Mouse (Mus musculus) brown adipose tissue, adult 24 weeks (tissue): ENCODE data around the gene Mptx2. TPM values are rescaled to one million over a fixed set of nuclear protein-coding genes. Genes with fewer than 3 reads are reported as not detected.

Experiments
- polyA plus RNA-seq: library from polyadenylated mRNA; stranded (reverse); fragments of >200 nt; gene quantifications from 2 replicates; pipeline ENCODE4 v1.2.4, GENCODE M21; 2012; ENCODE audit not compliant: missing spikeins, insufficient read depth, insufficient read length

The Mptx2 gene
- polyA plus RNA-seq, 1 experiment: not detected

Other genes starting within 250 kb of the Mptx2 start
- not detected in 2 replicates for gene Olfr1408, start 140.4 kb downstream of the Mptx2 start, polyA plus RNA-seq
- not detected in 2 replicates for gene Olfr1406, start 87.1 kb downstream of the Mptx2 start, polyA plus RNA-seq
- gene Olfr218, start 80.0 kb downstream of the Mptx2 start, polyA plus RNA-seq: not detected in 2 replicates
- not detected in 2 replicates for gene Olfr1404, start 65.4 kb downstream of the Mptx2 start, polyA plus RNA-seq
- not detected in 2 replicates for gene Fcer1a, start 50.6 kb downstream of the Mptx2 start, polyA plus RNA-seq
- gene Olfr418, start 11.8 kb downstream of the Mptx2 start, polyA plus RNA-seq: not detected in 2 replicates
- gene Ackr1, start 56.0 kb upstream of the Mptx2 start, polyA plus RNA-seq: 2.1 and 11.6 TPM in 2 replicates
- not detected in 2 replicates for gene Aim2, start 73.1 kb upstream of the Mptx2 start, polyA plus RNA-seq
- 5.1 and 7.2 TPM in 2 replicates for gene Cadm3, start 89.9 kb upstream of the Mptx2 start, polyA plus RNA-seq
- 0.42 TPM in 1 of 2 replicates, not detected in the other for gene Ifi206, start 213.3 kb upstream of the Mptx2 start, polyA plus RNA-seq